Mouse (Mus musculus): ENCODE measurements around the gene Apoc1. TPM values are rescaled to one million over a fixed set of nuclear protein-coding genes. Genes with fewer than 3 reads are reported as not detected.
A peak's percentile ranks its signal among the peaks of the same experiment; 100 is the strongest.

The Apoc1 gene
- total and polyA plus RNA-seq, 2 experiments from 2014 or later = 8.2 TPM; not detected in 1

GRCm38 (mm10) chr7:19734178-19734666 lies 41.8 kb upstream of the Apoc1 start:
- Histone ChIP-seq H3K4me2 (ENCODE audit: low read depth, low read length) (no peak overlapping the region), H3K4me3 (ENCODE audit: low read depth, low read length) (no peak overlapping the region), H3K9me3 (replicated peaks; ENCODE audit: control insufficient read depth, low read length) (no peaks in the 10 kb centered on the region), H3K9ac (replicated peaks; ENCODE audit: low read depth, low read length) (no peak overlapping the region), H3K36me3 (replicated peaks; ENCODE audit: control insufficient read depth, insufficient read depth, low read length) (peaks cover 73% of the 10 kb centered on the region), H3K27ac (ENCODE audit: low read depth) (no peak overlapping the region), H3K4me1 (ENCODE audit: control insufficient read depth, insufficient read depth) (no peaks in the 10 kb centered on the region), H3K27me3 (ENCODE audit: control insufficient read depth, insufficient read depth, low read length) (no peaks in the 10 kb centered on the region)
- TF ChIP-seq CTCF (IDR thresholded peaks at IDR 0.05; ENCODE audit: low read depth) (no peak), EP300 (IDR thresholded peaks at IDR 0.05; ENCODE audit: low read depth) (no peak)
- no peak for DNase-seq (ENCODE audit: low spot score)
- no peak for ATAC-seq (ENCODE audit: insufficient read depth, low read depth)
- 75% methylated on average over 10 of the region's 10 CpGs for WGBS

GRCm38 (mm10) chr7:19726541-19726940 lies 34.1 kb upstream of the Apoc1 start:
- Histone ChIP-seq H3K9me3 (replicated peaks; ENCODE audit: control insufficient read depth, low read length) (no peaks in the 10 kb centered on the region), H3K36me3 (replicated peaks; ENCODE audit: control insufficient read depth, insufficient read depth, low read length) (peaks cover 76% of the 10 kb centered on the region), H3K9ac (replicated peaks; ENCODE audit: low read depth, low read length) (no peak overlapping the region), H3K4me3 (ENCODE audit: low read depth, low read length) (no peak overlapping the region), H3K4me2 (ENCODE audit: low read depth, low read length) (no peak overlapping the region), H3K4me1 (ENCODE audit: control insufficient read depth, insufficient read depth) (no peaks in the 10 kb centered on the region), H3K27ac (ENCODE audit: low read depth) (no peak overlapping the region), H3K27me3 (ENCODE audit: control insufficient read depth, insufficient read depth, low read length) (no peaks in the 10 kb centered on the region)
- DNase-seq (ENCODE audit: low spot score) = no peak
- 92% methylated on average over 4 of the region's 4 CpGs for WGBS
- no peak for ATAC-seq (ENCODE audit: insufficient read depth, low read depth)
- TF ChIP-seq CTCF (IDR thresholded peaks at IDR 0.05; ENCODE audit: low read depth) (no peak), EP300 (IDR thresholded peaks at IDR 0.05; ENCODE audit: low read depth) (no peak)

- no peak overlapping the region for H3K4me2 ChIP-seq (ENCODE audit: low read depth, low read length)
- H3K36me3 ChIP-seq (replicated peaks; ENCODE audit: control insufficient read depth, insufficient read depth, low read length) = peaks cover 59% of the 10 kb centered on the region
- H3K4me1 ChIP-seq (ENCODE audit: control insufficient read depth, insufficient read depth) = no peaks in the 10 kb centered on the region
- WGBS = 92% methylated on average over 12 of the region's 12 CpGs
- no peak overlapping the region for H3K9ac ChIP-seq (replicated peaks; ENCODE audit: low read depth, low read length)
- H3K4me3 ChIP-seq (ENCODE audit: low read depth, low read length) = no peak overlapping the region
- no peaks in the 10 kb centered on the region for H3K27me3 ChIP-seq (ENCODE audit: control insufficient read depth, insufficient read depth, low read length)
- no peak for ATAC-seq (ENCODE audit: insufficient read depth, low read depth)
- H3K27ac ChIP-seq (ENCODE audit: low read depth) = no peak overlapping the region
- no peak for TF ChIP-seq EP300 (IDR thresholded peaks at IDR 0.05; ENCODE audit: low read depth)
- no peak for TF ChIP-seq CTCF (IDR thresholded peaks at IDR 0.05; ENCODE audit: low read depth)
- H3K9me3 ChIP-seq (replicated peaks; ENCODE audit: control insufficient read depth, low read length) = peaks cover 11% of the 10 kb centered on the region; the same call in 1 of the 2 replicates
- DNase-seq (ENCODE audit: low spot score) = no peak
Measured at GRCm38 (mm10) chr7:19724167-19724566, 31.7 kb upstream of the Apoc1 start.

GRCm38 (mm10) chr7:19722754-19723195 lies 30.3 kb upstream of the Apoc1 start:
- H3K9ac ChIP-seq (replicated peaks; ENCODE audit: low read depth, low read length) = no peak overlapping the region
- no peak overlapping the region for H3K4me2 ChIP-seq (ENCODE audit: low read depth, low read length)
- WGBS = 80% methylated on average over 6 of the region's 6 CpGs
- DNase-seq (ENCODE audit: low spot score) = peak; percentile 63
- H3K27ac ChIP-seq (ENCODE audit: low read depth) = peak overlapping the region; percentile 63
- peak; percentile 76 for ATAC-seq (ENCODE audit: insufficient read depth, low read depth)
- no peak overlapping the region for H3K4me3 ChIP-seq (ENCODE audit: low read depth, low read length)
- peaks cover 48% of the 10 kb centered on the region for H3K36me3 ChIP-seq (replicated peaks; ENCODE audit: control insufficient read depth, insufficient read depth, low read length)
- TF ChIP-seq EP300 (IDR thresholded peaks at IDR 0.05; ENCODE audit: low read depth) = peak; percentile 89
- no peak for TF ChIP-seq CTCF (IDR thresholded peaks at IDR 0.05; ENCODE audit: low read depth)
- H3K9me3 ChIP-seq (replicated peaks; ENCODE audit: control insufficient read depth, low read length) = peaks cover 11% of the 10 kb centered on the region; the same call in 1 of the 2 replicates
- H3K27me3 ChIP-seq (ENCODE audit: control insufficient read depth, insufficient read depth, low read length) = no peaks in the 10 kb centered on the region
- H3K4me1 ChIP-seq (ENCODE audit: control insufficient read depth, insufficient read depth) = no peaks in the 10 kb centered on the region

- DNase-seq (ENCODE audit: low spot score) = no peak
- Histone ChIP-seq H3K36me3 (replicated peaks; ENCODE audit: control insufficient read depth, insufficient read depth, low read length) (peaks cover 22% of the 10 kb centered on the region), H3K4me3 (ENCODE audit: low read depth, low read length) (no peak overlapping the region), H3K9me3 (replicated peaks; ENCODE audit: control insufficient read depth, low read length) (peaks cover 11% of the 10 kb centered on the region; the same call in 1 of the 2 replicates), H3K4me1 (ENCODE audit: control insufficient read depth, insufficient read depth) (peaks cover 8% of the 10 kb centered on the region; the same call in 1 of the 2 replicates), H3K27ac (ENCODE audit: low read depth) (no peak overlapping the region), H3K4me2 (ENCODE audit: low read depth, low read length) (no peak overlapping the region), H3K9ac (replicated peaks; ENCODE audit: low read depth, low read length) (no peak overlapping the region), H3K27me3 (ENCODE audit: control insufficient read depth, insufficient read depth, low read length) (no peaks in the 10 kb centered on the region)
- no peak for TF ChIP-seq EP300 (IDR thresholded peaks at IDR 0.05; ENCODE audit: low read depth)
- no peak for TF ChIP-seq CTCF (IDR thresholded peaks at IDR 0.05; ENCODE audit: low read depth)
- ATAC-seq (ENCODE audit: insufficient read depth, low read depth) = no peak
- WGBS = 95% methylated on average over 4 of the region's 4 CpGs
Measured at GRCm38 (mm10) chr7:19719200-19719599, 26.7 kb upstream of the Apoc1 start.
